Mouse (Mus musculus) stomach, postnatal 0 days (tissue): ENCODE measurements around the gene Mok.

ENCODE experiments used
- CTCF ChIP-seq: IDR thresholded peaks from 2 replicates; pipeline ENCODE4 v1.5.1; 2016; ENCODE audit warnings: antibody characterized with exemption, low read depth, mild to moderate bottlenecking, moderate library complexity
- EP300 ChIP-seq: optimal IDR thresholded peaks from 2 replicates; pipeline ENCODE3; 2016; ENCODE audit warnings: antibody characterized with exemption

DNA sequence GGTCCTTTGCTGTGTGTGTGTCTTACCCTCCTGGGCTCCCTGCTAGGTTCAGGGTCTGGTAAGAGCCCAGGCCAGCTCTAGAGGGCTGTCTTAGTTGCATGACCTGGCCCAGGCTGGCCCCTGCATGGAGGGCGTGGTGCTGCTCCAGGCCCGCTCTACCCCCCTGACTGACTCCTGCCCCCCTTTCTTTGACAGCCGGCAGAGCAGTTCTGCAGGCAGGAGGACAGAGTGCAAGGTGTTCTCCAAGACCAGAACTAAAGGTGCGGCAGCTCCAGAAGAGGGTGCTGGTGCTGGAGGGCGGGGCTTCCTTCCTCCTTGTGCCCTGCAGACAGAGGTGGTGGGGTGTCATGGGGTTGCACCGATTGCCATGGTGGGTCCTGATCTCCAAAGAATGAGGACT lies 44.0 kb downstream of the Mok start:
- no peak for TF ChIP-seq EP300
- TF ChIP-seq CTCF, result 0 out of 2 replicates have a peak, but pooled peaks have one; percentile 12
